Mouse (Mus musculus) kidney, adult 2 months (tissue): Measurements from ENCODE around the gene Hlx. TPM values are rescaled to one million over a fixed set of nuclear protein-coding genes. Genes with fewer than 3 reads are reported as not detected.

Experiments used
- DNase-seq: peaks from one replicate; pipeline ENCODE4 v3.0.0; 2021
- H3K27ac ChIP-seq: fragments of 200-500 bp; 2 replicates; pipeline ENCODE4 v1.5.1; 2012; ENCODE audit warnings: low read depth, low read length, control low read depth, inconsistent platforms; ENCODE audit not compliant: insufficient read depth
- H3K27me3 ChIP-seq: fragments of 200-500 bp; replicated peaks from 2 replicates; pipeline ENCODE4 v1.6.1; 2012; ENCODE audit warnings: mild to moderate bottlenecking, moderate library complexity, low read length, inconsistent platforms; ENCODE audit not compliant: control insufficient read depth, insufficient read depth
- H3K36me3 ChIP-seq: fragments of 200-500 bp; 2 replicates; pipeline ENCODE4 v1.6.1; 2012; ENCODE audit warnings: mild to moderate bottlenecking, moderate library complexity, low read length, inconsistent platforms; ENCODE audit not compliant: control insufficient read depth, insufficient read depth
- H3K4me1 ChIP-seq: fragments of 200-500 bp; 2 replicates; pipeline ENCODE4 v1.6.1; 2011; ENCODE audit warnings: low read length; ENCODE audit not compliant: control insufficient read depth, insufficient read depth
- H3K4me3 ChIP-seq: fragments of 200-500 bp; 2 replicates; pipeline ENCODE4 v1.5.1; 2011; ENCODE audit warnings: mild to moderate bottlenecking, low read depth, low read length, control low read depth; ENCODE audit not compliant: insufficient read depth
- CTCF ChIP-seq: fragments of 200-500 bp; conservative IDR thresholded peaks from 2 replicates; pipeline ENCODE4 v1.5.1; 2011; ENCODE audit warnings: low read depth, mild to moderate bottlenecking, control low read depth, low read length, moderate library complexity, mixed read lengths; ENCODE audit not compliant: insufficient read depth, insufficient read length
- POLR2A ChIP-seq: fragments of 200-500 bp; IDR thresholded peaks from one replicate; pipeline ENCODE4 v1.6.1; 2011; ENCODE audit warnings: low read depth, low read length, control low read depth
- WGBS: fragments of 180-500 bp; shearing (Covaris S2); methylation state at CpG from one replicate; pipeline ENCODE4 v1.1.7; 2018; 5-methylcytosine and 5-hydroxymethylcytosine counted together
- polyA plus RNA-seq: library from polyadenylated mRNA; depleted of rRNA; stranded (reverse); fragments of >200 nt; gene quantifications from 2 replicates; pipeline ENCODE4 v1.2.3, GENCODE M21; 2012

Gene Hlx
- polyA plus RNA-seq, 1 experiment, result 7.4 TPM

DNA sequence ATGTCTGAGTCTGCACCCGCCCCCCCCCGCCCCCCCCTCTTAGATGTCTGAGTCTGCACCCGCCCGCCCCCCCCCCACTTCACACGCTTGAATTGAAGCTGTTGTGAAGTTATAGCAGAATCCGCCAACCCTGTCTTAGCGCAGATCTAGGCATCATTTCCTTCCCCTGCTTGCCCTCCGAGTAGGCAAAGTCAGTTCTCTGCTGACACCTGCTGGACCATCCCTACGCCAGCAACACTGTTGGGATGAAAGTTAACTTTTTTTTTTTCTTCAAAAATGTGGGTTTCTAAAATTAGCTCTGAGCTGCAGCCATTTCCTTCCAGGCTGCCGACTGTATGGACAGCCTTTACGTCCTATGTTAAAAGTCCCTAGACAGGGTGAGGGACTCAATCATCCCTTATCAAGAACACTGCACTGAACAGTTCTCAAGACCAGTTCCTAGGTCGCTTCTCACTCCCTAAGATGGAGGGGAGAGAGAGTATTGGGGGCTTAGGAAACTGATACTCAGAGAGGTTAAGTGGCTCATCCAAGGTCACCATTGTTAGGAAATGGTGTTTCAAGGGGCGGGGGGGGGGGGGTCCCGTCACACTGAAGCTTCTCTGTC lies 5.6 kb upstream of the Hlx start:
- Histone ChIP-seq H3K4me1 (0 out of 2 replicates have a peak, but pooled peaks cover 2% of the 10 kb centered on the region), H3K36me3 (no peaks in the 10 kb centered on the region), H3K4me3 (no peak overlapping the region), H3K27me3 (peaks cover 3% of the 10 kb centered on the region; the same call in 1 of the 2 replicates), H3K27ac (no peak overlapping the region)
- DNase-seq, result peak; percentile 78
- 6% methylated on average over 14 of the region's 14 CpGs for WGBS
- peak; percentile 96 for TF ChIP-seq CTCF
- TF ChIP-seq POLR2A, result no peak

DNA sequence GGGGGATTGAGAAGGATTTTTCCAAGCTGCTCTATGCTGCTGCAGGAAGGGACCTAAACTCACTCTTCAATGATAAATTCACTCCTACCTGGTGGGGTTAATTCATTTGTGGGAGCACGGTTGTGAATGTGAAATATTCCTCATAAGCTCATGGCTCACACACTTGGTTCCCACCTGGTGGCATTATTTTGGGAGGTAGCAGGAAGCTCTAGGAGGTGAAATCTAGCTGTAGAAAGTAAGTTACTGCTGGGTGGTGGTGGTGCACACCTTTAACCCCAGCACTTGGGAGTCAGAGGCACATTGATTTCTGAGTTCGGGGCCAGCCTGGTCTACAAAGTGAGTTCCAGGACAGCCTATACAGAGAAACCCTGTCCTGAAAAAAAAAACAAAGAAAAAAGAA lies 4.8 kb upstream of the Hlx start:
- Histone ChIP-seq H3K4me1 (0 out of 2 replicates have a peak, but pooled peaks cover 2% of the 10 kb centered on the region), H3K36me3 (no peaks in the 10 kb centered on the region), H3K27ac (no peak overlapping the region), H3K4me3 (no peak overlapping the region), H3K27me3 (peaks cover 5% of the 10 kb centered on the region)
- DNase-seq, result no peak
- 42% methylated on average over 2 of the region's 2 CpGs for WGBS
- TF ChIP-seq POLR2A (no peak), CTCF (no peak)

DNA sequence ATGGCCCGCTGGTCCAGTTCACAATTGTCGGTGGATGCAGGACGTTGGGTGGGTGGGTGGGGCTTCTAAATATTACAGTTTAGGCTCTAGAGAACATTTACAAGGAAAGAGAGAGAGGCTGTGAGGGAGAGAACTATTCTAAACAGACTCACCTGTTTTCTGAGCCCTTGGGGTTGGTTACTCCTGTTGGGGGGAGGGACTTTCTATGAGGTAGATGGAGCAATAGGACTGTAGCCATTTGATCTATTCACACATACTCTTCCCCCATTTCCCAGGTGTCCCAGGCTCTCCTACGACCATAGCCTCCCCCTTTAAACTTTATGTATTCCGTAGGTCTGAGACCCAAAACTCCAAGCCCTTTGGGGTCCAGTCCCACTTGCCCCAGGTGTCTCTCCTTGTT lies 3.8 kb upstream of the Hlx start:
- no peak for DNase-seq
- H3K27ac ChIP-seq, result no peak overlapping the region
- TF ChIP-seq POLR2A (no peak), CTCF (no peak)
- H3K4me3 ChIP-seq, result no peak overlapping the region
- whole genome bisulfite sequencing, result 20% methylated on average over 5 of the region's 5 CpGs
- 0 out of 2 replicates have a peak, but pooled peaks cover 2% of the 10 kb centered on the region for H3K4me1 ChIP-seq
- peaks cover 8% of the 10 kb centered on the region for H3K27me3 ChIP-seq
- H3K36me3 ChIP-seq, result no peaks in the 10 kb centered on the region

DNA sequence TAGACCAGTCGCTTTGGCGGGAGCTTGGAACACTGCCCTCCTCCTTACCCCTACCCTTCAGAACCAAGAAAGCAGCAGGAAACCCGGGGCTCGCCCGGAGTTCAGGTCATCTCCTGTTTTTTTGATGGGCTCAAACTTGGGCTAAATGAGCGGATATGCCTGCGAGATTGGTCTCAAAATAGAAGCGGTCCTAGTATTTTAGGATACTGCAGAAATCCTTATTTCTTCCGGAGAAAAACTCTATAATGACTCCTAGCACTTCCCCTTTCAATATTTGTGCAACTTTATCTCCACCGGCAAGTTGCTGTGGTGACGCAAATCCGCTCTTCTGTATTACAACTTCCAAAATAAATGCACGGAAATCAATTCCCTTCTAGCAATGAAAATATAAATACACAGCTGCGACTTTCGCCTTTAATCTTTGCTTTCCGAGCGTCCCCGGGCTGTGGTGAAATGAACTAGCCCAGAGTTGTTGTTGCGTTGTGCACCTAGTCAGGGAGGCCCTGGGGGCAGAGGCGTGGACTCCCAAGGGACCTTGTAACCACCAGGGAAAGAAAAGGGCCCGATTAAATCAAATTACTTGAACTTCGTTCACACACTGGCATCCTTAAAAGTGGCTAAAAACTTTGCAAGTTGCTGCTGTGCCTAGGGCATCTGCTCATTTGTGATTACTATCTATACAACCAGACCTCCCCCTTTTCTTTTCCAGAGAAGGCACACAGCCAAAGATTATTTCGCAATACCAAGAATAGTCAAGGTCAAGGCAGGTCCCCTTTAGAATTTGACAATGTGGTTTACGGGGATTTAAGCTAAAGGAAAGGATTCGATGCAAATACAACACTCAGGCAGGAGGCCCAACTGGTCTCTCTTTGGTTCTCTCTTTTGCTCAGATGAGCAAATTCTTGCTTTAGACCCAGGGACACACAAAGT lies 2.8 kb upstream of the Hlx start:
- H3K27me3 ChIP-seq, result peaks cover 8% of the 10 kb centered on the region
- TF ChIP-seq CTCF, result no peak
- no peak for TF ChIP-seq POLR2A
- no peak overlapping the region for H3K4me3 ChIP-seq

DNA sequence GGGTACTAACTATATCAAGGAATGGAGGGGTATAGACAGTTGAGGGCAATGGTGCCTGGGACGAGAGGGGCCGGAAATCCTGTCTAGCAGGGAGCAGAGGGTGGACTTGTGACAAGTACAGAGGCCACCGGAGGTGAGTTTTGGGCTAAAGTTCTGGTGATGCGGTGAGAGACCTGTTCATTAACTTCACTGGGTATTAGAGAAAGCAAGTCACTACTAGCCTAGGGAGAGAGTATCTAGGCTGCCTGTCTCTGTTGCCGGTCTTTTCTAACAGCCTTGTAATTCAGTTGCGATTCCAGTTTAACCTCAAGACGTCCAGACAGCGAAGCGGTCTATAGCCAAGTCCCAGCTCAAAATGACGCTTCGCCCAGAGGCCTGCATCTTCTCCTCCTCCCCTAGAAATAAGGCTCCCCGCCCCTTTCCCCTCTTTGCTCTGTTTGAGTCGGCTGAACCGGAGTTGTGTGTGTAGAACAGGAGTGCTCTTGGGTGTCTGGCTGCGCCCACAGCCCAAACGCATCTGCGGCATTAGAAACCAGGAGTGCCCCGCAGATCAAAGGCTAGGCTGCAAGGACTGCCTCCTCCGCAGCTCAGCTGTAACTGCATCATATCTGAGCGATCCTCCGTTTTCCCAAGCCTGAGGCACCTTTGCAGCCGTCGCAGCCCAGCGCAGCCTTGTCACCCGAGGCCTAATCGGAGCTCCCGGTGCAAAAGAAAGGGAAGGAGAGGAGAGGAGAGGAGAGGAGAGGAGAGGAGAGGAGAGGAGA lies 1.8 kb upstream of the Hlx start:
- H3K4me3 ChIP-seq, result peak overlapping the region; percentile 41; the same call in 1 of the 2 replicates
- H3K27me3 ChIP-seq, result peaks cover 8% of the 10 kb centered on the region

More for the DNA sequence above, 2.8 kb upstream of the Hlx start:
- 12% methylated on average over 25 of the region's 25 CpGs for WGBS
- Histone ChIP-seq H3K4me1 (0 out of 2 replicates have a peak, but pooled peaks cover 2% of the 10 kb centered on the region), H3K36me3 (no peaks in the 10 kb centered on the region), H3K27ac (peak overlapping the region; percentile 51)
- peak; percentile 76 for DNase-seq

DNA sequence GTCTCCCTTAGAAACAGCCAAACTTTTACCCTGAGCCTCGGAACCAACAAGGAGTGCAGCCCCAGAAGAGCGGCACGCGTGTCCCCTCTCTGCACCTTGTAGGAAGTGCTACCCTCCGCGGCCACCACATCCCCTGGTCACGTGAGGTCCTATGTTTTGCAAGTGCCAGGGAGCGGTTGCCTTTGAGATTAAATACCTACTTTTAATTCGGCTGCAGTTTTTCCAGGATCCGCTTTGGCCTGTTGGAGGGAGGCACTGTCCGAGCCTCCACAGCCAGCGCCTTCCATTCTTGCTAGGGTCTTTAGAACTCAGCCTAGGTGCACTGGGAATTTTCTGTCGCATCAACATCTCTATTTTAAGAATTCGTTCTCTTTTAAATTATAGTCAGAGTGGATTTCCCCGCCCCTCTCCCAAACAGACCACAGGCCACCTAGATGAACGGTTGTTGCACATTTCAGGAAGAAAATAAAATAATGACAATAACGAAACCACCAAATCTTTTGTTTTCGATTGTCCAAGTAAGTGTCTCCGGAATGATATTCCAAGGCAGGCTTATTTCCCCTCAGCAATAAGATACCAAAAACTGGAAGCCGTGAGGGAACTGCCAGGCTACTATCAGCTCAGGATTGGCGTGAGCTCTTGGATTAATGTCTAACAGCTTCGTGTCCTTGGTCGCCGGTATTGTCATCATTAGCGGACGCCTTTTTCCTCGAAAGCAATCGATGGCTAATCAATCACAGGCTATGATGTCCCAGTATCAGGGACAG lies 1.1 kb upstream of the Hlx start:
- DNase-seq, result peak; percentile 57
- 0 out of 2 replicates have a peak, but pooled peaks cover 2% of the 10 kb centered on the region for H3K4me1 ChIP-seq
- peaks cover 8% of the 10 kb centered on the region for H3K27me3 ChIP-seq
- H3K36me3 ChIP-seq, result no peaks in the 10 kb centered on the region
- H3K4me3 ChIP-seq, result peak overlapping the region; percentile 41
- TF ChIP-seq CTCF, result no peak
- no peak for TF ChIP-seq POLR2A
- WGBS, result 7% methylated on average over 28 of the region's 28 CpGs
- peak overlapping the region; percentile 8; the same call in 1 of the 2 replicates for H3K27ac ChIP-seq

More for the DNA sequence above, 1.8 kb upstream of the Hlx start:
- H3K36me3 ChIP-seq, result no peaks in the 10 kb centered on the region
- 0 out of 2 replicates have a peak, but pooled peaks cover 2% of the 10 kb centered on the region for H3K4me1 ChIP-seq
- peak; percentile 45 for DNase-seq
- WGBS, result 5% methylated on average over 27 of the region's 27 CpGs
- TF ChIP-seq CTCF (no peak), POLR2A (no peak)
- H3K27ac ChIP-seq, result peak overlapping the region; percentile 8; the same call in 1 of the 2 replicates
